Mouse (Mus musculus) MEL (cell line): ENCODE measurements at regions not wholly inside any gene's neighbourhood (a gene's known extent, or its start where the extent isn't known, plus 50 kb on each side); places are given as distances from the start of the nearest gene placed in this dataset.

ENCODE experiments used
- CTCF ChIP-seq, 3 experiments: IDR thresholded peaks in 2 of 3; conservative IDR thresholded peaks in 1 of 3; 2 replicates each; pipeline ENCODE4 v1.5.1; 2011 to 2012; ENCODE audit warnings: low read length in 3 of 3, low read depth in 2 of 3, mild to moderate bottlenecking in 2 of 3, improper control_type of control experiment in 1 of 3, inconsistent platforms in 1 of 3, mixed read lengths in 1 of 3, moderate library complexity in 1 of 3; ENCODE audit not compliant: control insufficient read depth in 1 of 3, insufficient read depth in 1 of 3, poor library complexity in 1 of 3, severe bottlenecking in 1 of 3
- E2F4 ChIP-seq: IDR thresholded peaks from 2 replicates; pipeline ENCODE4 v1.6.1; 2011; ENCODE audit warnings: low read depth, low read length, improper control_type of control experiment, borderline replicate concordance
- ELF1 ChIP-seq: IDR thresholded peaks from 2 replicates; pipeline ENCODE4 v1.6.1; 2014; ENCODE audit warnings: low read depth, mild to moderate bottlenecking, inconsistent platforms, low read length, improper control_type of control experiment, moderate library complexity
- EP300 ChIP-seq, 2 experiments: IDR thresholded peaks; 2 replicates each; pipeline ENCODE4 v1.6.1; 2011; ENCODE audit warnings: improper control_type of control experiment in 2 of 2, low read length in 2 of 2, low read depth in 1 of 2, mild to moderate bottlenecking in 1 of 2
- NELFE ChIP-seq: IDR thresholded peaks from 2 replicates; pipeline ENCODE4 v1.6.1; 2011; ENCODE audit warnings: low read depth, low read length, improper control_type of control experiment
- POLR2A ChIP-seq, 2 experiments: IDR thresholded peaks; 2 replicates each; pipeline ENCODE4 v1.6.1; 2011 to 2012; ENCODE audit warnings: low read length in 2 of 2, mild to moderate bottlenecking in 2 of 2, control low read depth in 1 of 2, improper control_type of control experiment in 1 of 2, low read depth in 1 of 2, moderate library complexity in 1 of 2; ENCODE audit not compliant: control insufficient read depth in 1 of 2, insufficient read depth in 1 of 2, poor library complexity in 1 of 2
- POLR2AphosphoS5 ChIP-seq: IDR thresholded peaks from 2 replicates; pipeline ENCODE4 v1.6.1; 2012; ENCODE audit warnings: low read depth, borderline replicate concordance, mild to moderate bottlenecking, inconsistent platforms, low read length, moderate library complexity, mixed read lengths
- RCOR1 ChIP-seq: IDR thresholded peaks from 2 replicates; pipeline ENCODE4 v1.6.1; 2012; ENCODE audit warnings: low read depth, mild to moderate bottlenecking, inconsistent platforms, low read length, improper control_type of control experiment
- ZC3H11A ChIP-seq: IDR thresholded peaks from 2 replicates; pipeline ENCODE4 v1.6.1; 2012; ENCODE audit warnings: low read depth, mild to moderate bottlenecking, inconsistent platforms, low read length, improper control_type of control experiment

DNA sequence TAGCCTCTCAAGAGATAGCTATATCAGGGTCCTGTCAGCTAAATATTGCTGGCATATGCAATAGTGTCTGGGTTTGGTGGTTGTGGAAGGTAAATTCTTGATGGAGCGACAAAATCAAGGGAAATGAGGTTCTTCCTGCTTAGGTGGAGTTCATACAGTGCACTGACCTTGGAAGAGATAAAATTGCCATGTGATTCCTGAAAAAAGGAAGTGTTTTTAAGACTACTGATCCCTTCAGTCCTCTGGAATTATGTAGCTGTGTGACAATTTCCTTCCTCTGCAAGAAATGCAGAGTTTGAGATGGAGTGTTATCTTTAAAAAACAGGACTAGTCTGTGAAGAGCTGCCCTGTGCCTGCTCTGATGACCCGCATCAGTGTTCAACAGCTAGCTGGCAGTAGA, 83.5 kb upstream of the Ralgapa2 start:
- no peak for TF ChIP-seq POLR2AphosphoS5
- no peak for TF ChIP-seq ELF1
- TF ChIP-seq E2F4 = no peak
- TF ChIP-seq POLR2A (IDR thresholded peaks at IDR 0.05; ENCODE audit: control insufficient read depth in 1 of 2, insufficient read depth in 1 of 2, low read depth in 1 of 2, low read length in 2 of 2, poor library complexity in 1 of 2) = no peak
- TF ChIP-seq CTCF (IDR thresholded peaks at IDR 0.05 in 2 of 3, conservative IDR thresholded peaks at IDR 0.05 in 1 of 3; ENCODE audit: control insufficient read depth in 1 of 3, insufficient read depth in 1 of 3, low read depth in 2 of 3, low read length in 3 of 3, poor library complexity in 1 of 3, severe bottlenecking in 1 of 3) = no peak
- no peak for TF ChIP-seq ZC3H11A
- TF ChIP-seq EP300 (IDR thresholded peaks at IDR 0.05; ENCODE audit: low read depth in 1 of 2, low read length in 2 of 2) = no peak
- TF ChIP-seq RCOR1 = no peak
- TF ChIP-seq NELFE = no peak
